Mouse (Mus musculus) intestine, embryonic 16.5 days (tissue): ENCODE results near the gene Casp14. TPM values are rescaled to one million over a fixed set of nuclear protein-coding genes. Genes with fewer than 3 reads are reported as not detected.

Experiments
- ATAC-seq: fragments of 200-750 bp; cut with Nextera tagmentation; 2 replicates; pipeline ENCODE4 v1.8.0; 2017; ENCODE audit warnings: moderate TSS enrichment, moderate library complexity
- H3K27ac ChIP-seq: fragments of 300-500 bp; sonication (generic); 2 replicates; pipeline ENCODE4 v1.5.1; 2014; ENCODE audit warnings: mild to moderate bottlenecking, low read length
- H3K27me3 ChIP-seq: fragments of 300-500 bp; sonication (generic); replicated peaks from 2 replicates; pipeline ENCODE4 v1.6.1; 2014; ENCODE audit warnings: low read length, control low read depth, mixed read lengths; ENCODE audit not compliant: control insufficient read depth, insufficient read depth
- H3K36me3 ChIP-seq: fragments of 300-500 bp; sonication (generic); 2 replicates; pipeline ENCODE4 v1.6.1; 2014; ENCODE audit warnings: low read length, control low read depth; ENCODE audit not compliant: control insufficient read depth, insufficient read depth
- H3K4me1 ChIP-seq: fragments of 300-500 bp; sonication (generic); 2 replicates; pipeline ENCODE4 v1.6.1; 2014; ENCODE audit warnings: low read length, control low read depth, mixed read lengths; ENCODE audit not compliant: control insufficient read depth, insufficient read depth
- H3K4me2 ChIP-seq: fragments of 300-500 bp; sonication (generic); 2 replicates; pipeline ENCODE4 v1.6.1; 2014; ENCODE audit warnings: low read depth, low read length, control low read depth
- H3K4me3 ChIP-seq: fragments of 300-500 bp; sonication (generic); 2 replicates; pipeline ENCODE4 v1.5.1; 2014; ENCODE audit warnings: mild to moderate bottlenecking, low read length
- H3K9ac ChIP-seq: fragments of 300-500 bp; sonication (generic); 2 replicates; pipeline ENCODE4 v1.6.1; 2014; ENCODE audit warnings: low read depth, low read length
- H3K9me3 ChIP-seq: fragments of 300-500 bp; sonication (generic); 2 replicates; pipeline ENCODE4 v1.6.1; 2016; ENCODE audit warnings: low read length, control low read depth; ENCODE audit not compliant: control insufficient read depth
- WGBS: fragments of 180-500 bp; shearing (Covaris S2); extraction: QIAGEN DNeasy Blood & Tissue Kit; methylation state at CpG from one replicate; pipeline ENCODE4 v1.1.7; 2014; 5-methylcytosine and 5-hydroxymethylcytosine counted together
- polyA plus RNA-seq: library from polyadenylated mRNA; unstranded; fragments of >200 nt; fragmentation: Nextera tagmentation; extraction: Ambion mirVana; gene quantifications from 2 replicates; pipeline ENCODE4 v1.2.1, GENCODE M21; 2015

Gene Casp14
- 0.18 and 0.37 TPM in 2 replicates for polyA plus RNA-seq

GRCm38 (mm10) chr10:78718056-78718455 is at the start of gene Casp14:
TSS of gene Casp14 (minus strand) at chr10:78718294.
- Histone ChIP-seq H3K27me3 (no peaks in the 10 kb centered on the region), H3K27ac (no peak within 1 kb of the TSS), H3K4me2 (no peak within 1 kb of the TSS), H3K4me1 (0 out of 2 replicates have a peak, but pooled peaks cover 2% of the 10 kb centered on the region), H3K9ac (no peak within 1 kb of the TSS), H3K36me3 (no peaks in the 10 kb centered on the region), H3K4me3 (no peak within 1 kb of the TSS), H3K9me3 (no peaks in the 10 kb centered on the region)
- peak; percentile 89 for ATAC-seq
- 45% methylated on average over 11 of the region's 11 CpGs for WGBS

GRCm38 (mm10) chr10:78765570-78765969 is 47.5 kb upstream of the Casp14 start:
- Histone ChIP-seq H3K4me2 (no peak overlapping the region), H3K36me3 (no peaks in the 10 kb centered on the region), H3K4me3 (no peak overlapping the region), H3K4me1 (no peaks in the 10 kb centered on the region), H3K9ac (no peak overlapping the region), H3K27me3 (no peaks in the 10 kb centered on the region), H3K9me3 (no peaks in the 10 kb centered on the region), H3K27ac (no peak overlapping the region)
- WGBS = 66% methylated on average over 1 of the region's 1 CpGs
- ATAC-seq = no peak

- Histone ChIP-seq H3K9me3 (no peaks in the 10 kb centered on the region), H3K4me1 (no peaks in the 10 kb centered on the region), H3K36me3 (no peaks in the 10 kb centered on the region), H3K27me3 (no peaks in the 10 kb centered on the region), H3K9ac (no peak overlapping the region), H3K4me2 (no peak overlapping the region), H3K27ac (no peak overlapping the region), H3K4me3 (no peak overlapping the region)
- WGBS = 36% methylated on average over 6 of the region's 6 CpGs
- ATAC-seq = no peak
These were observed 37.9 kb upstream of the Casp14 start for GRCm38 (mm10) chr10:78756021-78756420.

- no peaks in the 10 kb centered on the region for H3K36me3 ChIP-seq
- H3K9me3 ChIP-seq = no peaks in the 10 kb centered on the region
- H3K4me2 ChIP-seq = peak within 1 kb of the TSS; percentile 92
- H3K27me3 ChIP-seq = no peaks in the 10 kb centered on the region
- H3K4me1 ChIP-seq = peaks cover 1% of the 10 kb centered on the region; the same call in 1 of the 2 replicates
- WGBS = 2% methylated on average over 61 of the region's 61 CpGs
- peak within 1 kb of the TSS; percentile 57 for H3K4me3 ChIP-seq
- H3K27ac ChIP-seq = no peak within 1 kb of the TSS; the same call in 1 of the 2 replicates
- H3K9ac ChIP-seq = peak within 1 kb of the TSS; percentile 74
- ATAC-seq = peak; percentile 96
These were observed 34.5 kb upstream of the Casp14 start, which contains the start of gene Ccdc105 for GRCm38 (mm10) chr10:78752452-78753191. TSS of gene Ccdc105 (minus strand) at chr10:78753065.

- Histone ChIP-seq H3K4me1 (peaks cover 7% of the 10 kb centered on the region), H3K27ac (no peak overlapping the region), H3K9me3 (no peaks in the 10 kb centered on the region), H3K9ac (no peak overlapping the region), H3K4me2 (no peak overlapping the region), H3K4me3 (no peak overlapping the region), H3K36me3 (no peaks in the 10 kb centered on the region), H3K27me3 (no peaks in the 10 kb centered on the region)
- ATAC-seq = no peak
- WGBS = 91% methylated on average over 6 of the region's 6 CpGs
These were observed 30.9 kb upstream of the Casp14 start for GRCm38 (mm10) chr10:78748946-78749345.

- Histone ChIP-seq H3K27ac (no peak overlapping the region), H3K4me3 (no peak overlapping the region), H3K27me3 (no peaks in the 10 kb centered on the region), H3K36me3 (no peaks in the 10 kb centered on the region), H3K4me1 (peaks cover 7% of the 10 kb centered on the region), H3K9me3 (no peaks in the 10 kb centered on the region), H3K4me2 (no peak overlapping the region), H3K9ac (no peak overlapping the region)
- no peak for ATAC-seq
- 80% methylated on average over 13 of the region's 13 CpGs for WGBS
These were observed 30.1 kb upstream of the Casp14 start for GRCm38 (mm10) chr10:78748161-78748560.

- peak; percentile 79 for ATAC-seq
- H3K27me3 ChIP-seq = no peaks in the 10 kb centered on the region
- H3K36me3 ChIP-seq = no peaks in the 10 kb centered on the region
- peak overlapping the region; percentile 37; the same call in 1 of the 2 replicates for H3K9ac ChIP-seq
- 2% methylated on average over 27 of the region's 27 CpGs for WGBS
- H3K27ac ChIP-seq = no peak overlapping the region
- H3K4me3 ChIP-seq = peak overlapping the region; percentile 43
- H3K4me1 ChIP-seq = peaks cover 7% of the 10 kb centered on the region
- no peaks in the 10 kb centered on the region for H3K9me3 ChIP-seq
- peak overlapping the region; percentile 72 for H3K4me2 ChIP-seq
These were observed 29.1 kb upstream of the Casp14 start for GRCm38 (mm10) chr10:78747035-78747721.

- H3K27me3 ChIP-seq = no peaks in the 10 kb centered on the region
- H3K36me3 ChIP-seq = no peaks in the 10 kb centered on the region
- H3K4me1 ChIP-seq = peaks cover 7% of the 10 kb centered on the region
- no peak overlapping the region for H3K4me3 ChIP-seq
- no peak overlapping the region for H3K9ac ChIP-seq
- H3K4me2 ChIP-seq = no peak overlapping the region
- 56% methylated on average over 4 of the region's 4 CpGs for WGBS
- no peak for ATAC-seq
- H3K9me3 ChIP-seq = no peaks in the 10 kb centered on the region
- no peak overlapping the region for H3K27ac ChIP-seq
These were observed 27.5 kb upstream of the Casp14 start for GRCm38 (mm10) chr10:78745453-78746232.

GRCm38 (mm10) chr10:78743721-78744120 is 25.6 kb upstream of the Casp14 start:
- H3K4me2 ChIP-seq = no peak overlapping the region
- H3K27me3 ChIP-seq = no peaks in the 10 kb centered on the region
- no peaks in the 10 kb centered on the region for H3K36me3 ChIP-seq
- no peak overlapping the region for H3K27ac ChIP-seq
- no peak overlapping the region for H3K9ac ChIP-seq
- no peaks in the 10 kb centered on the region for H3K9me3 ChIP-seq
- ATAC-seq = no peak
- H3K4me1 ChIP-seq = peaks cover 7% of the 10 kb centered on the region
- H3K4me3 ChIP-seq = no peak overlapping the region
